Mouse (Mus musculus): ENCODE measurements around the gene Zfp668. TPM values are rescaled to one million over a fixed set of nuclear protein-coding genes. Genes with fewer than 3 reads are reported as not detected.
A peak's percentile ranks its signal among the peaks of the same experiment; 100 is the strongest.
"Not testable (repeated sequence)": the region's sequence is repeated elsewhere in the genome, so short reads cannot be mapped to it uniquely, and the experiment has no call there.

Zfp668 gene
- total RNA-seq (2021), result 1 to 10 TPM; 5.8 to 7.7 TPM
- long read RNA-seq, experiment 1, full-length matches to known transcripts, result 7 of 10 reads
- long read RNA-seq, experiment 1, partial matches to known transcripts, result 0 of 10 reads
- long read RNA-seq, experiment 1, other reads (novel, unspliced or antisense), result 3 of 10 reads
- long read RNA-seq, experiment 2, full-length matches to known transcripts, result 6 of 8 reads
- long read RNA-seq, experiment 2, partial matches to known transcripts, result 1 of 8 reads
- long read RNA-seq, experiment 2, other reads (novel, unspliced or antisense), result 1 of 8 reads

DNA sequence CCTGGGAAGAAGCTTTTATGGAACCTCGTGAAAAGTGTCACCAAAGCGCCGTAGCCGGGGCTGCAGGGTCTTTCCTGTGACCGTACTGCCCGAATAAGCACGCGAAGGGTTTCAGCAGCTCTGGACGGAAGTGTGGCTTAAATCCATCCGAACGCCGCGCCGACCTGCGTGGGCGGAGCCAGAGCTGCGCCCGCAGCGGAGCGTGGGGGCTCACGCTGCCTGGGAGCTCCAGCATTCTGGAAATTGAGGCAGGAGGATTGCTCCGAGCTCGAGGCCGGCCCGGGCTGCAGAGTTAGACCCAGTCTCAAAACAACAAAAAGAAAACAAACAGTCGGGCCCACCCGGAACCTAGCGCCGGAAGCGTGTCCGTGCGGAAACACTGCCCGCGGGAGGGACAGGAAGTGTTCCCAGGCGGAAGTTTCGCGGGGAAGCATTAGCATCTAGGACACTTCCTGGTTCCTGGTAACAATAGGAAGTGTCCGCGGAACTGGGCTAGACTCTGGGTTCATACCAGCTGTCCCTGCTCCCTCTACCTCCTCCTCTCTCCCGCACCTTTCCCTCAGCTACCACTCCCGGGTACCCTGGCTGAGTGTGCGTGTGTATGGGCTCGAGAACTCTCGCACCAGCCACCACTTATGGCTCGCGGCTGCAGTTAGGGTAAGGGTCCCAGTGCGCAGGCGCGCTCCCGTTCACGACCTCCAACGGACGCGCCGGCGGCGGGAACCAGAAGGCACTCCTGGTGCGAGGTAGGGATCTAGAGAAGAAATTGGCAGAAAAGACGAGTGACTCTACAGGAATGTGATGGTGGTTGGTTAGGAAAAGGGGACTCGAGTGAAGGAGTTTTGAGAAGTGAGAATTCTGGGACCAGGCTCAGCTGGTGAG is at the start of gene Zfp668:
Zfp668 (minus strand) TSS at position 362 of the 882 bp plus-strand sequence.
- peak; percentile 87 for DNase-seq

DNA sequence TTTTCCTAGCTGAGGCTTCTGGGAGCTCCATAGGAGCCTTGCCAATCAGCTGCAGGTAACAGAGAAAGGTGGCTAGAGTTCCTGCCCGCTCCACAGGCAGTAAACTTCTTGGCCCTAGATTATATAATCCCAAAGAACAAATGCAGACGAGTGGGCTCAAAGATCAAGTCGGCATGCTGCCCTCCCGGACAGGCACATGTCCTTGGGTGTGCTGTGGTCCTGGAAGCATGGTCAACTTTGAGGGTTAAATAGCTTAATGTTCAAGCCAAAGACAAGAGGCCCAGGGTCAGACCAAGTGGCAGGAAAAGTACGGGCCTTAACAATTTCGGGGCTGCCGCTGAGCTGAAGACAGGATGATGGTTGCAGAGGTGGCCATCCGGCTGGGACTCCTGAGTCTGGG is 49.4 kb upstream of the Zfp668 start:
- no peak for DNase-seq

DNA sequence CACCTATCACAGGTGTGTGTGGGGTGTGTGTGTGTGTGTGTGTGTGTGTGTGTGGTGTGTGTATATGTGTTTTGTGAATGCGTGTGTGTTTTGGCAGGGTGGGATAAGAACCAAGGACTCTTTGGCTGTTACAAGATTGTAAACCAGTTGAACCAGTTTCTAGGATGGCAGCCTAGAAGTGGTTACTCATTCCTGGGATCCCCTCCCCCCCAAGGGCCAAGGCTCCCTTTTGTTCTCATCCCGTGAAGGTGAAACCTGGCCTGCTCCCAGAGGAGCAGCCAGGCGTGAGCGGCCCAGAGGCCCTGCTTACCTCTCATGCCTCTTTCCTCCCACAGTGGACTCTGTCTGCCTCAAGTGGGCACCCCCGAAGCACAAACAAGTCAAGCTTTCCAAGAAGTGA is 48.6 kb upstream of the Zfp668 start:
- no peak for DNase-seq

DNA sequence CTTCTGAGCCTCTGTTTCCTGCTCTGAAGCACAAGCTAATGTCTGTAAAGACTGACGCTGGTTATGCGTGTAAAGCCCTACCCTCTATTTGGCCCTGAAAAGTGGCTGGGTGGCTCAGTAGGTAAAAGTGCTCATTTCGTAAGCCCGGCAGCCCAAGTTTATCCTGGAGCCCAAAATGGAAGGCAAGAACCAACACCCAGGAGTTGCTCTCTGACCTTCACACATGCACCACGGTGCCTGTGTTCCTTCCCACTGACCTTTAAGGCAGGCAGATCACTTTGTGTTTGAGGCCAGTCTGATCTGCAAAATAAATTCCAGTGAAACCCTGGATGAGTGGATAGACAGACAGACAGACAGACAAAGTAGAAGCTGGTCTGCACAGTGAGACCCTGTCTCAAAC is 47.1 kb upstream of the Zfp668 start:
- no peak for DNase-seq

DNA sequence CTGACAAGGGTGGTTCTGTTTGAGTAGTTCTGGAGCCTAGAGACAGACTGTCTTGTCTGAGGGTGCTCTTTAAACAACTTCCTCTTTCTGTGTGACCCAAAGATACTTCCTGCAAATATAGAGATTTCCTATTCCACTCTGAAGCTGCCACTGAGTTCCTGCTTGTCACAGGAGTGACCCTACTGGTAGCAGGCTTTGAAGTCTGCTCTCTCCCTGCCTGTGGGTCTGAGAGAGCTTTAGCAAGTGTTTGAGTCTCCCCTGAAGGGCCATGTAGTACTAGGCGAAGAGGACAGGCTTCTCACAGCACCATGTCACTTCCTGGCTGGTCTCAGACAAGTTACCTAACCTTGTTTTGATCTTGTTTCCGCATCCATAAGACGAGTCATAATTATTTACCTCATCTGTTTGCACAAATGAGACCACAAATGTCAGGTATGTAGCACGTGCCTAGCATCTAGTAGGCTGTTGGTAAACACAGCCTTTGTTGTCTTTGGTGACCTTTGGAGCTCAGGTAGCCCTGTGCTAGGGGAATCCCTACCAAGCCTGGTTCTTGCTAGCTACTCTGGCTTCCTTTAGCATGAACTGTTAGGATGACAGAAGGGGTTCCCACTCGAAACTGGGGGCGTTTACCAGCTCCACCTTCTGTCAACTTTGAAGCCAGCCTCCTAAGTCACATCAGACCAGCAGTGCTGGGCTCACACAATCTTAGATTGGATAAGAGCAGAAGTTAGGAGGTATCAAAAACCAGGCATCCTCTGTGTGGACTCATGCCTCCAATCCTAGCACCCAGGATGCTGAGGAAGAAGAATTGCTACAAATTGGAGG is 46.0 kb upstream of the Zfp668 start:
- no peak for DNase-seq

DNA sequence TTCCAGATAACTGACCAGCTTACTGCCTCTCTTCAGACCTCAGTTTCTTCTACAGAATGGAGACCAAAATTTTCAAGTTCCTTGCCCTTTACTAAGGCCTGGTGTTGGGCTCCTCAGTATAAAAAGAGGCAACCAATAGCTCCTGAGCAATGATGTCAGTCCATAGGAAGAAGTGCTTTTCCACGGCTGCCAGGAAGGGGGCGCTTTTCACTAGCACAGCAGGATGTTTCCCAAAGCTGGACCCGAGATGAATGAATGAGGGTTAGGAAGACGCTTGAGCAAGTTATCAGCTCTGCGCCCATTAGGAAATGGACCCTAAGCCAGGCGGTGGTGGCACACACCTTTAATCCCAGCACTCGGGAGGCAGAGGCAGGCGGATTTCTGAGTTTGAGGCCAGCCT is 44.9 kb upstream of the Zfp668 start:
- no peak for DNase-seq

DNA sequence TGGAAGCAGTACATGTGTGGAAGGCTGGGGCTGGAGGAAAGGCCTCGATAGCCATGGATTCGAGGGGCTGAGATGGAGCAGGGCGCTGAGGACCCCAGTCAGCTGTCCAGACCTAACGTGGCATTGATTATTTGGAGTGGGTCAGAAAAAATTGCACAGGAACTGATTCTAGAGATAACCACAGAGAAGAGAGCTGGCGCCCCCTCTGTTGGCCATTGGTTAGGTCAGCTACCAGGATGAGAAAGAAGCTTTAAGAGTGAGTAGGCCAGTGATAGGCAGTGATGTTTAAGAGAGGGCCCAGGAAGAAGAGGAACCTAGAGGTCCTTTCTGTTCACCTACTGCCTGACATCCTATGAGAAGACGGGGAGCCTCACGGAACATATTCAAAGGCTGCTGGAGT is 42.7 kb upstream of the Zfp668 start:
- DNase-seq, result no peak

DNA sequence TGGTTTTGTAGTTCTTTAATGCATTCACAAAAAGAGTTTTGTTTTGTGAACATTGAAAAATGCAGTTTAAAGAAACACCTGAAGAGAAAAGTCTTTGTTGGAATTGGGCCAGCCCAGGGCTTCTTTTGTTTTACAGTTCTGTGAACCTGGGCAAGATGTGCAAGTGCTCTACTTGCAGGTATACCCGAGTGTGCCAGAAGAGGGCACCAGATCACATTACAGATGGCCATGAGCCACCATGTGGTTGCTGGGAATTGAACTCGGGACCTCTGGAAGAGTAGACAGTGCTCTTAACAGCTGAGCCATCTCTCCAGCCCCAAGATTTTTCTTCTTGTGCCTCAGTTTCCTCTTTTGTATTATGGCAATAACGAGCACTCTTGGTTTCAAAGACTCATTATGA is 41.6 kb upstream of the Zfp668 start:
- no peak for DNase-seq

DNA sequence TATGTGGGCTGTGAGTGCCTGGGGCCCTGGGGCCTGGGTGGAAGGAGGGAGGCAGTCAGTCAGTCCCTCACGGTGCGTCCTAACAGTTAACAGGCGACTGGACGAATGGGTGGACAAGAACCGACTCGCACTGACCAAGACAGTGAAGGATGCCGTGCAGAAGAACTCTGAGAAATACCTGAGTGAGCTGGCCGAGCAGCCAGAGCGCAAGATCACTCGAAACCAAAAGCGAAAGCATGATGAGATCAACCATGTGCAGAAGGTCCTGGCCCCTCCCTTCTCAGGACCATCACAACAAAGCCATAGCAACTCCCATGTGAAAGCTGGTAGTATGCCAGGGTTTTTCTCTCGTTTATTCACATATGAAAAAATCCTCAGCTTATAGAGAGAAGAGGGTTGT is 38.7 kb upstream of the Zfp668 start:
- DNase-seq, result no peak

DNA sequence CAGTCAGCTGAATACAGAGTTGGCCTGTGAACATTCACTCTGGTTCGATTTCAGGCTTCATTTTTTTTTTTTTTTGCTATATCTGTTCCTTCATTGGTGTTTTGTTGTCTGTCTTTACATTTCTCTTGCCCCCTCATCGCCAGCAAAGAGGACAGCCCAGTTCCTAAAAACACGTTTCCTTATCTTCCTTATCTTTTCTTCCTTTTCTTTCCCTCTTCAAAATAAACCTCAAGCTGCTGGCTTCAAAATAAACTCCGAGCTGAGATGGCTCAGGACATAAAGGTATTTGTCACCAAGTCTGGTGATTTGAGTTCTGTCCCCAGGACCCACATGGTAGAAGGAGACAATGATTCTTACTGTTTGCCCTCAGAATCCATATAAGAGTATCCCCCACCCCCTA is 36.3 kb upstream of the Zfp668 start:
- DNase-seq, result no peak

DNA sequence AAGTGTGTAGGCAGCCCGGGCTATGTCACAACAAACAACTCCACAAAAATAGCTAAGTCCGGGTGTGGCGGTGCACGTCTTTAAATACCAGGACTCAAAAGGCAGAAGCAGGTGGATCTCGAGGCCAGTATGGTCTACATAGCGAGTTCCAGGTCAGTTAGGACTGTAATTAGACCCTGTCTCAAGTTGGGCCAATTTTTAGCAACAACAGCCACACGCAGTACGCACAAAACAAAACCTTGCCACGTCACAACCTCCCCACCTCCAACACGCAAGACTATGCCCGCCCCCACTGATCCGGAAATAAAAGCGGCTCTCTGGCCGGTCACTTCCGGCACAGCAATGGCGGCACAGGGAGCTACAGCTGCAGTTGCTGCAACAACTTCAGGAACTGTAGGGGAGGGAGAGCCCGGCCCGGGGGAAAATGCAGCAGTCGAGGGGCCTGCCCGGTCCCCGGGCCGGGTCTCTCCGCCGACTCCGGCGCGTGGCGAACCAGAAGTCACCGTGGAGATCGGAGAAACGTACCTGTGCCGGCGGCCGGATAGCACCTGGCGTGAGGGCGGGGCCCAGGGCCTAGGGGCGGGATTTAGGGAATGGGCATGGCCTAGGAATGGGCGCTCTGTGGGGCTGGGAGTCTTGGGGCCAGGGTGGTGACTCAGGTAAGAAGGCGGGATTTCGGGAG is 35.7 kb upstream of the Zfp668 start, which contains the start of gene Kat8:
Kat8 (plus strand) TSS at position 327 of the 682 bp plus-strand sequence.
- peak; percentile 83 for DNase-seq

DNA sequence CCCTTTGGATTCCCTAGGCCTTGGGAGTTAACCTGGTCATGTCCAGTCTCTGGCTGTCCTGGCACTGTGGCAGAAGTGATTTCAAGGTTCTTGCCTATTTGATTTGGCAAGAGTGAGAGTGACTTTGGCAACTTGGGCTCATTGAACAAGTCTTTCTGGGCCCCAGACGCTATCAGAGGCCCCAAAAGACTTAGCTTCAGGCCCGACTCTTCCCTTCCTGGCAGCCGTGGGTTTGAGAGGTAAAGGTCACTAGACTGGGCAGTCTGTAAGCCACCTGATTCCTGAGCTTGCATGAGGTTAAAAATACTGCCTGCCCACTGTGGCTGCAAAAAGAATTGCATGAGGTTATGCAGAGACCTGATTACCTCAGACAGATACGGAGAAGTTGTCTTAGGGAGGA is 32.0 kb upstream of the Zfp668 start:
- DNase-seq, result no peak

DNA sequence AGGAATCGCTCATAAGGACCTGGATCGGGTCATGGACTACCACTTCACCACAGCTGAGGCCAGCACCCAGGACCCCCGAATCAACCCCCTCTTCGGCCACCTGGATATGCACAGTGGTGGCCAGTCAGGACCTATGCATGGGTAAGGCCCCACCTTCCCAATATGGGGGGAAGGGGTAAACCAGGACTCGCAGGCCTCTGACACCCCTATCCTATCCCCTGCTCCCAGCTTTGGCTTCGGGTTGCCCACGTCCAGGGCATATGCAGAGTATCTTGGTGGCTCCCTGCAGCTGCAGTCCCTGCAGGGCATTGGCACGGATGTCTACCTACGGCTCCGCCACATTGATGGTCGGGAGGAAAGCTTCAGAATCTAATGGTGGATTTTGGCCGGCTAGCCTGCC is 31.3 kb upstream of the Zfp668 start:
- DNase-seq, result no peak

DNA sequence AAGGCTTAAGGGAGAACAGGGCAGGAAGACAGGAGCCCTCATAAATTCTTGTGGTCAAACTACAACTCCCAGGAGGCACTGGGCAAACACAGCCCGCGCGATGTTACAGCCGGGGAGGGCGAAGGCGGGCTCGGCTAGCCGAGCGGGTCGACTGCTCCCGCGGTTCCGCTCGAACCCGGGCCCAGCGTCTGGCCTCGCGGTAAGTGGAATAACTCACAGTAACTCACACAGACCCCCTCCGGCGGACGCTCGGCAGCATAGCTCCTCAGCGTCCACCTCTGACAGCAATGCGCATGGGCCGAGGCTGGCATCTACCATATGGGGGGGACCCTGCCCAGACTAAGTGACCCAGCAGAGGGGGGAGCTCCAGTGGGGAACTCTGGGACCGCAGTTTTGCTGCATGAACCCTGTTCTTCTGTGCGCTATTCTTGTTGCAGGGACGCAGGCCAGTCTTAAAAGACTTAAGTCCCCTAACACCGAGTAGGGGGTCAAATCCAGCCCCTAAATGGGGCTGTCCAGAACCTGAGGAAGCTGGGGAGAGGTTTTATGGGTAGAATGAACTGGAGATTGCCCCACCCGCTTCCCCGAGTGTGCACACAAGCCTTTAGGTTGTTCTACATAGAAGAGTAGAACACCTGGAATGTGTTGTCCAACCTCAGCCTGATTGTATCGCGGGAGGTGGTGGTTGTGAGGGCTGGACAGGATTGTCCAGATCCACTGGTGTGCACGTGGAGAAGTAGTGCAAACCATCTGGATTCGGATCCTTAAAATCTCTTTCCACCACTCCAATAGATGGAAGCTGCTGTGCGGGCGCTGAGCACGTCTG is 27.6 kb upstream of the Zfp668 start, which contains the start of gene Bckdk:
Bckdk (plus strand) TSS at position 112 of the 826 bp plus-strand sequence.
- DNase-seq, result peak; percentile 75

DNA sequence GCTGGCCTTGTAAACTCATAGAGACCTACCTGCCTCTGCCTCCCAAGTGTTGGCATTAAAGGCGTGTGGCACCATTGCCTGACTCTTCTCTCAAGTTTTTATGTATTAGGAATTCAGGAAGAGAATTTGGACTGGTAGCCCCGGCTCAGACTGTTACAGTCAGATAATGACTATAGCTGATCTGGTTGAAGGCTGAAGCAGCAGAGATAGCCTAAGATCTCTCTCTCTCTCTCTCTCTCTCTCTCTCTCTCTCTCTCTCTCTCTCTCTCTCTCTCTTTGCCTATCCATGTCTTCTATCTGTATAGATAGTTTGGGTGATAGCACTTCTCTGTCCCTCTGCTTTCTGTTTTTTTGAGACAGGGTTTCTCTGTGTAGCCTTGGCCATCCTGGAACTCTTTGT is 25.1 kb upstream of the Zfp668 start:
- no peak for DNase-seq

DNA sequence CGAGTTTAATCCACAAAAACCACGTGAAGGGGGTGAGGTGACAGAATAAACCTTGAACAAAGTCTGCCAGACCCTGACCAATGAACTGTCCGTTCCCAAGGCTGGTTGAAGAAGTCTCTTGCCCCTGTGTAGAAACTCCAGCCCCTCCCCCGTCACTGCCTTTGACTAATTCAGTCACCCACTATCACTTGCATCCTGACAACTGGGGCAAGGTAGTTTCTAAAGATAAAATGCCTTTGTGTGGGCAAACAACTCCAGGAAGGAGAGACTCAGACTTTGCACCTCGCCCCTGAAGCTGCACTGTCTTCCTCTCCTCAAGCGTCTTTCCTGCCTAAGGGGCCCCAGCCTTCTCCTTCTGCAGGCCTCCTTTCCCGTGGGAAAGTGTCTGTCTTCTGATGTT is 23.4 kb upstream of the Zfp668 start:
- DNase-seq, result no peak

DNA sequence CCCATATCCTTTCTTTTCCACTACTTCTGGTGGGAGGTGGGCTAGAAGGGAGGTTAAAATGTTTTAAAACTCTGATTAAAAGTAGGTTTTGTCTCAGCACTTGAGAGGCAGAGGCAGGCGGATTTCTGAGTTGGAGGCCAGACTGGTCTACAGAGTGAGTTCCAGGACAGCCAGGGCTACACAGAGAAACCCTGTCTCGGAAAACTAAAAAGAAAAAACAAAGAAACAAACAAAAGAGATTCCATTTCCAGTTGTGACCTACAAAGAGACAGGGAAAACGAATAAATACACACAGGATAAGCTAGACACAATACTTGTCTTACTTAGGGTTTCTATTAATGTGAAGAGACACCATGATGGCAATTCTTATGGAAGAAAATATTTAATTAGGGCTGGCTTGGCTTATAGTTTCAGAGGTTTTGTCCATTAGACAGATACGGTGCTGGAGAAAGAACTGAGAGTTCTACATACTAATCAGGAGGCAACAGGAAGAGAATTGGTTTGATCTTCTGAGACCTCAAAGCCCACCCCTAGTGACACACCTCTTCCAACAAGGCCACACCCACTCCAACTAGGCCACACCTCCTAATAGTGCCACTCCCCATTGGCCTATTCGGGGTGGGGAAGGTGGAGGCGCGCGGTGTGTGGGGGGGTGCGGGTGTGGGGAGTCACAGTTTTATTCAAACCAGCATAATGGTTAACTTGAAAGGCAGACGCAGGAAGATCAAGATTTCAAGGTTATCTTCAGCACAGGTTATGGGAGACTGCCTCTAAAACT is 21.7 kb upstream of the Zfp668 start:
- DNase-seq, result no peak

DNA sequence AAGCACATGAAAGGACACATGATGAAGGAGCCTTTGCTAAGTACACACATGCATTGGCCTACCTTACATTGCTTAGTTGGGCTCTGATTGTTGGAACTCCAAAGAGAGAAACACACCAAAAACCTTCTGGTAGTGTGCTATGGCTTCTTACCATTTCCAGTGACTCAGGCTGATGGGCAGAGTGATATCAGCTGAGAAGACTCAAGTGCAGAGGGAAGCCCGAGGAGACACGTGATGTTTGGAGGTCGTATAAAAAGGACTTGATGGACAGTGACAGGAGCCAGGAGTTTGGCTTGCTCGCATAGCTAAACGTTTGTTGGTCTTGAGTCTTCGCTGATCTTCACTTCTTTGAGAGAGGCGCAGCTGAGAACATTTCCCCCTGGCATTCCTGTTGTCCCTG is 20.9 kb upstream of the Zfp668 start:
- DNase-seq, result no peak

DNA sequence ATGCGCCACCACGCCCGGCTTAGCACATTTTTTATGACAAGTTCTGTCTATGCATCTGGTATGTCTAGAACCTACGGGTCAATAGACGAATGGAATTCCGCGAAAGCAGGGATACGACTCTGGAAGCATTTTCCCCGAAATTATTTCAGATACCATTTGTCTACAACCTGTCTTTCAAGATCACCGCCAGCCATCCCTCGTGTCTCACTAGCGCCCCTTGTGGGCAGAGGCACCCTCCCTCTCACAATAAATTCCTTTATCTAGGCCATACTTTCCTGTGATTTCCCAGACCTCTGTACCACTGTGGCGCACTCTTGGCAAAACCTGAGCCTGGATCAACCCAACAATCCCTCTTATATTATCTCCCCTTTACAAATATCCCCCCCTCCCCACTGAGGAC is 19.8 kb upstream of the Zfp668 start:
- peak; percentile 74 for DNase-seq

DNA sequence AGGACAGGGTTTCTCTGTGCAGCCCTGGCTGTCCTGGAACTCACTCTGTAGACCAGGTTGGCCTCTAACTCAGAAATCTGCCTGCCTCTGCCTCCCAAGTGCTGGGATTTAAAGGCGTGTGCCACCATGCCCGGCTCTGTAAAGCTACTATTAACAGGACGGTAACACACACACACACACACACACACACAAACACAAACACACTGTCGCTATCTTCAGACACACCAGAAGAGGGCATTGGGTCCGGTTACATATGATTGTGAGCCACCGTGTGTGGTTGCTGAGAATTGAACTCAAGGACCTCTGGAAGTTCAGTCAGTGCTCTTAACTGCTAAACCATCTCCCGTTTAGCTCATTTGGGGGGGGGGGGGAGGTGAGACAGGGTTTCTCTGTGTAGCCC is 19.3 kb upstream of the Zfp668 start:
- not testable (repeated sequence) for DNase-seq

All from gastrocnemius, postnatal 10 days (tissue).